Mouse (Mus musculus) ES-E14 (cell line): Measurements from ENCODE around the gene Rhbdf1. TPM values are rescaled to one million over a fixed set of nuclear protein-coding genes. Genes with fewer than 3 reads are reported as not detected.

Experiments
- DNase-seq: peaks from one replicate; pipeline ENCODE4 v3.0.0-alpha.2; 2013; ENCODE audit warnings: low read depth, low spot score
- H3K27ac ChIP-seq: 2 replicates; pipeline ENCODE4 v1.5.1; 2012; ENCODE audit warnings: low read depth, mild to moderate bottlenecking, low read length, moderate library complexity, mixed read lengths; ENCODE audit not compliant: poor library complexity, insufficient read depth, severe bottlenecking
- H3K36me3 ChIP-seq: 2 replicates; pipeline ENCODE4 v1.6.1; 2012; ENCODE audit warnings: mild to moderate bottlenecking, low read length, moderate library complexity, mixed read lengths; ENCODE audit not compliant: control insufficient read depth, poor library complexity, insufficient read depth, severe bottlenecking
- H3K4me1 ChIP-seq, 2 experiments: fragments of 150-350 bp in 1 of 2; sonication (generic) in 1 of 2; 2 replicates each; pipeline ENCODE4 v1.6.1; 2012; ENCODE audit warnings: low read length in 2 of 2, mild to moderate bottlenecking in 1 of 2, mixed read lengths in 1 of 2; ENCODE audit not compliant: control insufficient read depth in 2 of 2, insufficient read depth in 2 of 2, poor library complexity in 1 of 2
- H3K4me3 ChIP-seq, 2 experiments: fragments of 150-350 bp in 1 of 2; sonication (generic) in 1 of 2; 2 replicates each; pipeline ENCODE4 v1.5.1; 2012; ENCODE audit warnings: low read length in 2 of 2, low read depth in 1 of 2, mild to moderate bottlenecking in 1 of 2, mixed read lengths in 1 of 2; ENCODE audit not compliant: insufficient read depth in 1 of 2, poor library complexity in 1 of 2, severe bottlenecking in 1 of 2
- H3K9ac ChIP-seq: 2 replicates; pipeline ENCODE4 v1.6.1; 2012; ENCODE audit warnings: low read depth, mild to moderate bottlenecking, low read length, mixed read lengths; ENCODE audit not compliant: poor library complexity, insufficient read depth, severe bottlenecking
- H3K9me3 ChIP-seq: fragments of 150-350 bp; sonication (generic); 2 replicates; pipeline ENCODE4 v1.6.1; 2012; ENCODE audit warnings: low read depth, mild to moderate bottlenecking, low read length; ENCODE audit not compliant: control insufficient read depth, insufficient read depth
- CHD2 ChIP-seq: IDR thresholded peaks from 2 replicates; pipeline ENCODE4 v1.6.1; 2014; ENCODE audit warnings: mild to moderate bottlenecking, low read depth, low read length, inconsistent platforms
- HCFC1 ChIP-seq: IDR thresholded peaks from 2 replicates; pipeline ENCODE4 v1.6.1; 2012; ENCODE audit warnings: low read length, inconsistent platforms, borderline replicate concordance; ENCODE audit not compliant: insufficient read depth
- MAFK ChIP-seq: IDR thresholded peaks from 2 replicates; pipeline ENCODE4 v1.6.1; 2014; ENCODE audit warnings: mild to moderate bottlenecking, low read depth, low read length, inconsistent platforms; ENCODE audit not compliant: insufficient read depth
- ZC3H11A ChIP-seq: IDR thresholded peaks from 2 replicates; pipeline ENCODE4 v1.6.1; 2012; ENCODE audit warnings: low read depth, mild to moderate bottlenecking, inconsistent platforms, low read length, borderline replicate concordance
- ZNF384 ChIP-seq: IDR thresholded peaks from 2 replicates; pipeline ENCODE4 v1.6.1; 2012; ENCODE audit warnings: low read depth, low read length, inconsistent platforms
- in situ Hi-C, 2 experiments: fragments of 600-800 bp; cut with MboI; formaldehyde crosslinking; loops; one replicate each; pipeline ENCODE4 v1.15.1; 2025; ENCODE audit warnings: low sequenced_read_pairs in 2 of 2, inconsistent platforms in 1 of 2; ENCODE audit not compliant: unreplicated experiment in 2 of 2
- total RNA-seq: library from RNA; depleted of rRNA; stranded (reverse); fragments of 300-350 nt; gene quantifications from 2 replicates; pipeline ENCODE4 v1.2.3, GENCODE M21; 2012

The Rhbdf1 gene
- total RNA-seq, 1 experiment: 24.8 TPM

GRCm38 (mm10) chr11:32247068-32247467, 25.0 kb upstream of the Rhbdf1 start:
- peaks cover 15% of the 10 kb centered on the region; the same call in 1 of the 2 replicates for H3K36me3 ChIP-seq

GRCm38 (mm10) chr11:32245614-32246013, 23.5 kb upstream of the Rhbdf1 start:
- peaks cover 15% of the 10 kb centered on the region; the same call in 1 of the 2 replicates for H3K36me3 ChIP-seq
- TF ChIP-seq ZNF384 (no peak), MAFK (no peak), ZC3H11A (no peak), HCFC1 (no peak), CHD2 (no peak)
- H3K27ac ChIP-seq: no peak overlapping the region
- in situ Hi-C loops: no loop called here
- no peak overlapping the region for H3K9ac ChIP-seq
- H3K4me3 ChIP-seq: no peak overlapping the region
- peaks cover 0 to 2% of the 10 kb centered on the region in 2 experiments; a peak in 1 of 4 replicates for H3K4me1 ChIP-seq
- no peaks in the 10 kb centered on the region for H3K9me3 ChIP-seq
- no peak for DNase-seq

More at GRCm38 (mm10) chr11:32247068-32247467, 25.0 kb upstream of the Rhbdf1 start:
- no peaks in the 10 kb centered on the region for H3K9me3 ChIP-seq
- H3K4me3 ChIP-seq: no peak overlapping the region
- H3K27ac ChIP-seq: no peak overlapping the region
- peaks cover 0 to 2% of the 10 kb centered on the region in 2 experiments; a peak in 1 of 4 replicates for H3K4me1 ChIP-seq
- TF ChIP-seq ZC3H11A (no peak), CHD2 (no peak), MAFK (no peak), ZNF384 (no peak), HCFC1 (no peak)
- in situ Hi-C loops: no loop called here
- no peak for DNase-seq
- H3K9ac ChIP-seq: no peak overlapping the region

- in situ Hi-C loops: no loop called here
- DNase-seq: no peak
- Histone ChIP-seq H3K36me3 (peaks cover 11% of the 10 kb centered on the region; the same call in 1 of the 2 replicates), H3K9ac (no peak overlapping the region), H3K9me3 (no peaks in the 10 kb centered on the region), H3K4me1 (peaks cover 0 to 2% of the 10 kb centered on the region in 2 experiments; a peak in 1 of 4 replicates), H3K4me3 (no peak overlapping the region), H3K27ac (no peak overlapping the region)
- TF ChIP-seq ZNF384: no peak
- no peak for TF ChIP-seq CHD2
- no peak for TF ChIP-seq MAFK
- TF ChIP-seq ZC3H11A: no peak
- no peak for TF ChIP-seq HCFC1
Observed at GRCm38 (mm10) chr11:32244617-32245016, 22.5 kb upstream of the Rhbdf1 start.

GRCm38 (mm10) chr11:32244064-32244463, 22.0 kb upstream of the Rhbdf1 start:
- Histone ChIP-seq H3K9me3 (no peaks in the 10 kb centered on the region), H3K4me3 (no peak overlapping the region), H3K36me3 (peaks cover 10% of the 10 kb centered on the region; the same call in 1 of the 2 replicates), H3K27ac (no peak overlapping the region), H3K9ac (no peak overlapping the region), H3K4me1 (peaks cover 0 to 2% of the 10 kb centered on the region in 2 experiments; a peak in 1 of 4 replicates)
- in situ Hi-C loops: no loop called here
- DNase-seq: no peak
- TF ChIP-seq ZNF384 (no peak), MAFK (no peak), ZC3H11A (no peak), HCFC1 (no peak), CHD2 (no peak)
